Mouse (Mus musculus): ENCODE measurements at regions not wholly inside any gene's neighbourhood (a gene's known extent, or its start where the extent isn't known, plus 50 kb on each side); places are given as distances from the start of the nearest gene placed in this dataset.

DNA sequence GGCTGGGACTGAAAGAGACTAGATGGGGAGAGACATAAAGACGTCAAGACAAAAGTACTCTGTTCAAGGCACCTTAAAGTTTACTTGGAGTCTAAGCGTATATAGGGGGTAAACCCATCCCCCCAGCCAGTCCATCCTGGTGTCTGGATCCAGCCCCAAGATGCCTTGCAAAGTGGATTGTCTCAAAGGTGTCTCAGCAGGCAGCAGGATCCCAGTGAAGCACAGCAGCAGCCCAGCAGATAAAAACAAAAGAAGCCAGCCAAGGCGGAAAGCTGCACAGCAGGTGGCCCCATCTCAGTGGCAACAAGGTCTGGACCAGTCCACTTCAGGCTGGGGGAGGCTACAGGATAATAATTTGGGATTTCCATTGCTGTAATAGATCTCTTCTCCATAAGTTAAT, 72.0 kb upstream of the Col5a2 start:
- Histone ChIP-seq H3K9ac (no peak overlapping the region), H3K9me3 (ENCODE audit: low read length) (no peaks in the 10 kb centered on the region), H3K4me1 (ENCODE audit: insufficient read depth) (no peaks in the 10 kb centered on the region), H3K4me2 (ENCODE audit: low read depth) (no peak overlapping the region), H3K4me3 (ENCODE audit: low read depth, low read length) (no peak overlapping the region), H3K36me3 (ENCODE audit: insufficient read depth) (no peaks in the 10 kb centered on the region), H3K27ac (ENCODE audit: low read depth, low read length) (no peak overlapping the region), H3K27me3 (ENCODE audit: insufficient read depth, low read length) (no peaks in the 10 kb centered on the region)
- ATAC-seq (no peak), DNase-seq (no peak)
- 7% methylated on average over 3 of the region's 3 CpGs for WGBS
- no peak for TF ChIP-seq CTCF (IDR thresholded peaks at IDR 0.05; ENCODE audit: low read depth)

DNA sequence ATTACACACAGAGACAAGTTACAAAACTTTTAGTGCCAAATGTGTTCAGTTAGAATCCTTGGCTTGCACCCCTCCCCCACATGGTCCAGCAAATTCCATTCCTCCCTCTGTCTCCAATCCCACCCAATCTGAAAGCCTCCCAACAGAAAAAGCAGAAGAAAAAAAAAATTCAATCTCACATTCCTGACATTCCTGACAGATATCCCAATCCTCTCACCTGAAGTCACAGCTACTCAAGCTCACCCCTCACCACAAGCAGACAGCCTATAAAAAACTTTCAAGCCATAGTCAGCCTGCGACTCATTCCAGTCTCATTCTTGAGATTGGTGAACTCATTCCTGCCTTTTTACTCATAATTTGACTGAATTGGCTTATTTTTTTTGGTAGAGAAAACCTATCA, 77.4 kb upstream of the Col5a2 start:
- no peaks in the 10 kb centered on the region for H3K36me3 ChIP-seq (ENCODE audit: insufficient read depth)
- no peak overlapping the region for H3K9ac ChIP-seq
- no peak overlapping the region for H3K27ac ChIP-seq (ENCODE audit: low read depth, low read length)
- H3K4me2 ChIP-seq (ENCODE audit: low read depth) = no peak overlapping the region
- WGBS = 96% methylated on average over 1 of the region's 1 CpGs
- H3K4me1 ChIP-seq (ENCODE audit: insufficient read depth) = no peaks in the 10 kb centered on the region
- no peaks in the 10 kb centered on the region for H3K27me3 ChIP-seq (ENCODE audit: insufficient read depth, low read length)
- no peak for DNase-seq
- no peak overlapping the region for H3K4me3 ChIP-seq (ENCODE audit: low read depth, low read length)
- TF ChIP-seq CTCF (IDR thresholded peaks at IDR 0.05; ENCODE audit: low read depth) = no peak
- no peak for ATAC-seq
- no peaks in the 10 kb centered on the region for H3K9me3 ChIP-seq (ENCODE audit: low read length)

DNA sequence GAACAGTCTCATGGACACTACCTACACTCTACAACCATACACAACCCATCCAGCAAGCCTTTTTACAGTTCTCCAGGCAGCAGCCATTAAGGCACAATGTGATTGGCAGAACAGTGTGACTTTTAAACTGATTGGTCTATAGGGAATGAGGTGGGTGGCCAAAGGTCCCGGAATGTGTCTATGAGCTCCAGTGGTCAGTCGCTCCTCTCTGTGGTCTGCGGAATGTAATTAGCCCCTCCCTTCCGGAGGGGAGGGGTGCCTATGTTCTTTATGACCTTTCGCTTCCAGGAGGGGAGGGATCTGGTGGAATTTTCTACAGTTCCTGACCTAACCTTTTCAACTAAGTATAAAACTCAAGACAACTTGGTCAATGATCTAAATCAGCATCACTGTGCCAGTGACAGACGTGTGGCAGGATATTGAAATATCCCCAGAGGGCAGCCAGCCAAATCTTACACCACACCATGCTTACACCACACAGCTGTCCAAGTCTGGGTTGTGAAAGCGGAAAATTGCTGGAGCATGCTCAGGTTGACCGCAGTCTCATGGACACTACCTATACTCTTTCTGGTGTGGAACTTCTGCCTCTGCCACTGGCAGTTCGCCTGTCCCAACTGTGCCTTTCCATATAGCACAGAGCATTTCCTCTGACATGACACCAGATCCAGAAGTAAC, 84.4 kb upstream of the Col5a2 start:
- ATAC-seq = no peak
- 88% methylated on average over 9 of the region's 9 CpGs for WGBS
- no peaks in the 10 kb centered on the region for H3K9me3 ChIP-seq (ENCODE audit: low read length)

GRCm38 (mm10) chr1:45597316-45597715, 94.2 kb upstream of the Col5a2 start:
- Histone ChIP-seq H3K4me3 (ENCODE audit: low read depth, low read length) (no peak overlapping the region), H3K27ac (ENCODE audit: low read depth, low read length) (no peak overlapping the region), H3K9ac (no peak overlapping the region), H3K36me3 (ENCODE audit: insufficient read depth) (no peaks in the 10 kb centered on the region), H3K9me3 (ENCODE audit: low read length) (no peaks in the 10 kb centered on the region), H3K4me2 (ENCODE audit: low read depth) (no peak overlapping the region), H3K27me3 (ENCODE audit: insufficient read depth, low read length) (no peaks in the 10 kb centered on the region), H3K4me1 (ENCODE audit: insufficient read depth) (no peaks in the 10 kb centered on the region)
- DNase-seq (no peak), ATAC-seq (no peak)
- TF ChIP-seq CTCF (IDR thresholded peaks at IDR 0.05; ENCODE audit: low read depth) = no peak
- WGBS = 41% methylated on average over 2 of the region's 2 CpGs

More for the DNA sequence above, 84.4 kb upstream of the Col5a2 start:
- TF ChIP-seq CTCF (IDR thresholded peaks at IDR 0.05; ENCODE audit: low read depth) = no peak
- no peak overlapping the region for H3K27ac ChIP-seq (ENCODE audit: low read depth, low read length)
- no peaks in the 10 kb centered on the region for H3K4me1 ChIP-seq (ENCODE audit: insufficient read depth)
- H3K9ac ChIP-seq = no peak overlapping the region
- no peak for DNase-seq
- H3K4me2 ChIP-seq (ENCODE audit: low read depth) = no peak overlapping the region
- H3K27me3 ChIP-seq (ENCODE audit: insufficient read depth, low read length) = no peaks in the 10 kb centered on the region
- no peak overlapping the region for H3K4me3 ChIP-seq (ENCODE audit: low read depth, low read length)
- H3K36me3 ChIP-seq (ENCODE audit: insufficient read depth) = no peaks in the 10 kb centered on the region

DNA sequence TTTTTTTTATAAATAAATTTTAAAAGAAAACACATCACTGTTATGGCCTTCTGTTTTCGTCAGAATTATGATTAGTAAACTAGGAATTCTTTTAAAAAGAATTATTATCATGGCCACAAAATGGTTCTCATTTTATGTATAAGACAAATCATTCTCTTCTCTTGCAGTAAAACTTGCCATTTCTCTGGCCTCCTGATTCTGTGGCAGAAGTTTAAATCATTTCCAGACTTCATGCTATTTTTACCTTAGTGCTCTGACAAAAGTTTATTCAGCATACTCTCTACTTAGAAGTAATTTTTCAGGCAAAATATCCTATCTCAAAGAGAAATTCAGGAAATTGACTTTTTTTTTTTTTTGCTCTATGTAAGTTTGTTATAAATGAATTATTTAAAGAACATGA, 96.3 kb upstream of the Col5a2 start:
- Histone ChIP-seq H3K27me3 (ENCODE audit: insufficient read depth, low read length) (no peaks in the 10 kb centered on the region), H3K9ac (no peak overlapping the region), H3K9me3 (ENCODE audit: low read length) (no peaks in the 10 kb centered on the region), H3K4me3 (ENCODE audit: low read depth, low read length) (no peak overlapping the region), H3K36me3 (ENCODE audit: insufficient read depth) (no peaks in the 10 kb centered on the region), H3K4me1 (ENCODE audit: insufficient read depth) (no peaks in the 10 kb centered on the region), H3K4me2 (ENCODE audit: low read depth) (no peak overlapping the region), H3K27ac (ENCODE audit: low read depth, low read length) (no peak overlapping the region)
- TF ChIP-seq CTCF (IDR thresholded peaks at IDR 0.05; ENCODE audit: low read depth) = no peak
- DNase-seq = no peak
- WGBS = 67% methylated on average over 1 of the region's 1 CpGs
- no peak for ATAC-seq

DNA sequence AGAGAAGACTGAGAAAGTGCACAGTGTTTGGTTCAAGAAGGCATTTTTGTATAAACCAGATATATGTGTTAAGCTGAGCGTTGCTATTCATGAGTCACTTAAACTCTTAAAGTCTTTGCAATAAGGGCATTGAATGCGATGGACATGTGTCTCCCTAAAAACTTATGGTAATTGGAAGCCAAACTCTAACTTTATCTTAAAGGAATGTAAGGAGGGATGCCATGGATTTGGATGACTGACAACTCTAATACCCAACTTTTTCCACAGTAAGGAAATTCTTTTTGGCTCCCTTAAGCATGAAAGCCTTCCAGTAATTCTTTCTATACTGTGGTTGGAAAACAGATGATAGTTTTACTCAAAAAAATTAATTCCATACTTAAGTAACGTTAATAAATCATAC, 96.9 kb upstream of the Col5a2 start:
- no peak overlapping the region for H3K27ac ChIP-seq (ENCODE audit: low read depth, low read length)
- H3K36me3 ChIP-seq (ENCODE audit: insufficient read depth) = no peaks in the 10 kb centered on the region
- ATAC-seq = no peak
- no peak overlapping the region for H3K9ac ChIP-seq
- no peak overlapping the region for H3K4me2 ChIP-seq (ENCODE audit: low read depth)
- no peaks in the 10 kb centered on the region for H3K4me1 ChIP-seq (ENCODE audit: insufficient read depth)
- H3K27me3 ChIP-seq (ENCODE audit: insufficient read depth, low read length) = no peaks in the 10 kb centered on the region
- whole genome bisulfite sequencing = 83% methylated on average over 3 of the region's 3 CpGs
- H3K4me3 ChIP-seq (ENCODE audit: low read depth, low read length) = no peak overlapping the region
- no peak for TF ChIP-seq CTCF (IDR thresholded peaks at IDR 0.05; ENCODE audit: low read depth)
- no peaks in the 10 kb centered on the region for H3K9me3 ChIP-seq (ENCODE audit: low read length)
- DNase-seq = no peak

GRCm38 (mm10) chr1:45605571-45605970, 102.5 kb upstream of the Col5a2 start:
- H3K4me1 ChIP-seq (ENCODE audit: insufficient read depth) = no peaks in the 10 kb centered on the region
- no peak overlapping the region for H3K27ac ChIP-seq (ENCODE audit: low read depth, low read length)
- H3K4me3 ChIP-seq (ENCODE audit: low read depth, low read length) = no peak overlapping the region
- no peaks in the 10 kb centered on the region for H3K27me3 ChIP-seq (ENCODE audit: insufficient read depth, low read length)
- no peak overlapping the region for H3K9ac ChIP-seq
- H3K4me2 ChIP-seq (ENCODE audit: low read depth) = no peak overlapping the region
- ATAC-seq = no peak
- 92% methylated on average over 1 of the region's 1 CpGs for WGBS
- no peak for DNase-seq
- TF ChIP-seq CTCF (IDR thresholded peaks at IDR 0.05; ENCODE audit: low read depth) = no peak
- no peaks in the 10 kb centered on the region for H3K36me3 ChIP-seq (ENCODE audit: insufficient read depth)
- H3K9me3 ChIP-seq (ENCODE audit: low read length) = no peaks in the 10 kb centered on the region
